Mouse (Mus musculus) heart, adult 2 months (tissue): ENCODE measurements around the gene Olfr1246. TPM values are rescaled to one million over a fixed set of nuclear protein-coding genes. Genes with fewer than 3 reads are reported as not detected.

Source experiments
- DNase-seq, 2 experiments: peaks; one replicate each; pipeline ENCODE4 v3.0.0; 2021
- H3K27ac ChIP-seq: fragments of 200-600 bp; 2 replicates; pipeline ENCODE4 v1.8.1; 2022
- H3K27me3 ChIP-seq: fragments of 200-500 bp; 2 replicates; pipeline ENCODE4 v1.6.1; 2012; ENCODE audit warnings: mild to moderate bottlenecking, low read length, inconsistent platforms, mixed read lengths; ENCODE audit not compliant: control insufficient read depth, insufficient read depth
- H3K36me3 ChIP-seq: fragments of 200-500 bp; 2 replicates; pipeline ENCODE4 v1.6.1; 2012; ENCODE audit warnings: low read length, inconsistent platforms; ENCODE audit not compliant: control insufficient read depth, insufficient read depth
- H3K4me1 ChIP-seq: fragments of 200-500 bp; 2 replicates; pipeline ENCODE4 v1.6.1; 2011; ENCODE audit warnings: low read length; ENCODE audit not compliant: control insufficient read depth, insufficient read depth
- H3K4me3 ChIP-seq: fragments of 200-600 bp; 2 replicates; pipeline ENCODE4 v1.8.1; 2022
- H3K79me2 ChIP-seq: fragments of 200-500 bp; replicated peaks from 2 replicates; pipeline ENCODE4 v1.6.1; 2012; ENCODE audit warnings: mild to moderate bottlenecking, inconsistent platforms, low read length, moderate library complexity, mixed read lengths; ENCODE audit not compliant: control insufficient read depth, insufficient read depth
- H3K9ac ChIP-seq: fragments of 200-500 bp; 2 replicates; pipeline ENCODE4 v1.6.1; 2012; ENCODE audit warnings: low read depth, mild to moderate bottlenecking, control low read depth, inconsistent platforms, low read length, mixed read lengths
- CTCF ChIP-seq: fragments of 200-600 bp; IDR thresholded peaks from 2 replicates; pipeline ENCODE4 v1.8.1; 2022; ENCODE audit warnings: antibody characterized with exemption, mild to moderate bottlenecking, moderate library complexity
- EP300 ChIP-seq: fragments of 200-500 bp; IDR thresholded peaks from 2 replicates; pipeline ENCODE4 v1.6.1; 2011; ENCODE audit warnings: low read depth, low read length, control low read depth; ENCODE audit not compliant: insufficient read depth
- POLR2A ChIP-seq: fragments of 200-500 bp; IDR thresholded peaks from 2 replicates; pipeline ENCODE4 v1.6.1; 2011; ENCODE audit warnings: mild to moderate bottlenecking, low read depth, low read length, control low read depth; ENCODE audit not compliant: insufficient read depth
- WGBS: fragments of 180-500 bp; shearing (Covaris S2); methylation state at CpG from one replicate; pipeline ENCODE4 v1.1.7; 2018; 5-methylcytosine and 5-hydroxymethylcytosine counted together
- intact Hi-C: fragments of 180-260 bp; cut with DNase I; formaldehyde crosslinking; loops from one replicate; pipeline ENCODE4 v1.15.1; 2025
- polyA plus RNA-seq: library from polyadenylated mRNA; depleted of rRNA; stranded (reverse); fragments of >200 nt; gene quantifications from 2 replicates; pipeline ENCODE4 v1.2.3, GENCODE M21; 2012; rRNA removed
- total RNA-seq, 2 experiments: library from RNA; stranded (reverse); gene quantifications; 2 replicates each; pipeline ENCODE4 v1.2.3; 2021

Olfr1246 gene
- total and polyA plus RNA-seq, 3 experiments: not detected

GRCm38 (mm10) chr2:89539923-89540322 is 53.0 kb downstream of the Olfr1246 start:
- H3K36me3 ChIP-seq: no peaks in the 10 kb centered on the region
- TF ChIP-seq CTCF (no peak), POLR2A (no peak), EP300 (no peak)
- intact Hi-C loops: no loop called here
- H3K27me3 ChIP-seq: no peaks in the 10 kb centered on the region
- H3K79me2 ChIP-seq: no peaks in the 10 kb centered on the region
- WGBS: 31% methylated on average over 1 of the region's 1 CpGs
- no peak overlapping the region for H3K9ac ChIP-seq
- no peak overlapping the region for H3K27ac ChIP-seq
- DNase-seq: no peak
- no peaks in the 10 kb centered on the region for H3K4me1 ChIP-seq
- H3K4me3 ChIP-seq: no peak overlapping the region

Other genes starting within 250 kb of the Olfr1246 start
- not detected for gene Olfr1234, start 228.3 kb downstream of the Olfr1246 start, total RNA-seq
- not detected in 2 replicates for gene Olfr1234, start 228.3 kb downstream of the Olfr1246 start, polyA plus RNA-seq
- not detected for gene Olfr1238, start 183.5 kb downstream of the Olfr1246 start, total RNA-seq
- not detected in 2 replicates for gene Olfr1238, start 183.5 kb downstream of the Olfr1246 start, polyA plus RNA-seq
- not detected for gene Olfr1239, start 172.8 kb downstream of the Olfr1246 start, total RNA-seq
- gene Olfr1239, start 172.8 kb downstream of the Olfr1246 start, polyA plus RNA-seq: not detected in 2 replicates
- not detected for gene Olfr1240, start 150.2 kb downstream of the Olfr1246 start, total RNA-seq
- not detected in 2 replicates for gene Olfr1240, start 150.2 kb downstream of the Olfr1246 start, polyA plus RNA-seq
- not detected for gene Olfr1241, start 106.0 kb downstream of the Olfr1246 start, total RNA-seq
- not detected in 2 replicates for gene Olfr1241, start 106.0 kb downstream of the Olfr1246 start, polyA plus RNA-seq
- not detected for gene Olfr1242, start 94.8 kb downstream of the Olfr1246 start, total RNA-seq
- not detected in 2 replicates for gene Olfr1242, start 94.8 kb downstream of the Olfr1246 start, polyA plus RNA-seq
- gene Olfr1243, start 61.7 kb downstream of the Olfr1246 start, total RNA-seq: not detected
- gene Olfr1243, start 61.7 kb downstream of the Olfr1246 start, polyA plus RNA-seq: not detected in 2 replicates
- not detected for gene Olfr1245, start 14.7 kb downstream of the Olfr1246 start, total RNA-seq
- gene Olfr1245, start 14.7 kb downstream of the Olfr1246 start, polyA plus RNA-seq: not detected in 2 replicates
- gene Olfr1247, start 21.0 kb upstream of the Olfr1246 start, total RNA-seq: not detected
- not detected in 2 replicates for gene Olfr1247, start 21.0 kb upstream of the Olfr1246 start, polyA plus RNA-seq
- gene Olfr1248, start 25.1 kb upstream of the Olfr1246 start, total RNA-seq: not detected
- not detected in 2 replicates for gene Olfr1248, start 25.1 kb upstream of the Olfr1246 start, polyA plus RNA-seq
- not detected for gene Olfr1249, start 41.8 kb upstream of the Olfr1246 start, total RNA-seq
- gene Olfr1249, start 41.8 kb upstream of the Olfr1246 start, polyA plus RNA-seq: not detected in 2 replicates
- not detected for gene Olfr1250, start 68.3 kb upstream of the Olfr1246 start, total RNA-seq
- gene Olfr1250, start 68.3 kb upstream of the Olfr1246 start, polyA plus RNA-seq: not detected in 2 replicates
- gene Olfr1251, start 78.8 kb upstream of the Olfr1246 start, total RNA-seq: not detected
- not detected in 2 replicates for gene Olfr1251, start 78.8 kb upstream of the Olfr1246 start, polyA plus RNA-seq
- gene Olfr1252, start 131.9 kb upstream of the Olfr1246 start, total RNA-seq: not detected
- not detected in 2 replicates for gene Olfr1252, start 131.9 kb upstream of the Olfr1246 start, polyA plus RNA-seq
- not detected for gene Olfr1253, start 163.9 kb upstream of the Olfr1246 start, total RNA-seq
- not detected in 2 replicates for gene Olfr1253, start 163.9 kb upstream of the Olfr1246 start, polyA plus RNA-seq
- gene Olfr1254, start 200.5 kb upstream of the Olfr1246 start, total RNA-seq: not detected
- not detected in 2 replicates for gene Olfr1254, start 200.5 kb upstream of the Olfr1246 start, polyA plus RNA-seq
- not detected for gene Olfr1255, start 218.9 kb upstream of the Olfr1246 start, total RNA-seq
- not detected in 2 replicates for gene Olfr1255, start 218.9 kb upstream of the Olfr1246 start, polyA plus RNA-seq
- not detected for gene Olfr1256, start 248.4 kb upstream of the Olfr1246 start, total RNA-seq
- gene Olfr1256, start 248.4 kb upstream of the Olfr1246 start, polyA plus RNA-seq: not detected in 2 replicates